In genomic region chr3:99854595-99854994, GRCm38 (mm10) we compare ENCODE assay signal across 21 mouse cellular contexts. TPM values are rescaled to one million over a fixed set of nuclear protein-coding genes. Genes with fewer than 3 reads are reported as not detected.
DNase-seq lines count a peak whose midpoint lies in the region; ATAC-seq and TF ChIP-seq lines count a peak whose summit lies in the region.
"Had no signal": no experiment of that assay in that cellular context is flagged by ENCODE, and none has a peak within 500 bp of the region (broad histone marks: within the 10 kb centered on the region; RNA-seq: fewer than 3 reads in every experiment).

No protein-coding gene starts in this region.

- no peak for ATAC-seq in intestine, postnatal 0 days
- ATAC-seq: forebrain, postnatal 0 days; hindbrain, embryonic 16.5 days; inflammation-experienced regulatory T-cells, adult 6 months had no signal

- H3K9me3 ChIP-seq in limb, embryonic 10.5 days (replicated peaks) = no peaks in the 10 kb centered on the region
- H3K9me3 ChIP-seq in intestine, postnatal 0 days (ENCODE audit: control insufficient read depth) = no peaks in the 10 kb centered on the region
- H3K9me3 ChIP-seq: embryonic facial prominence, embryonic 12.5 days; forebrain, embryonic 12.5 days; heart, embryonic 10.5 days; hindbrain, embryonic 12.5 days had no signal

- H3K4me3 ChIP-seq in limb, embryonic 10.5 days = no peak overlapping the region
- no peak overlapping the region for H3K4me3 ChIP-seq in myocyte
- no peak overlapping the region for H3K4me3 ChIP-seq in intestine, postnatal 0 days (ENCODE audit: low read depth, low read length)
- H3K4me3 ChIP-seq: embryonic facial prominence, embryonic 12.5 days; forebrain, embryonic 12.5 days; heart, embryonic 10.5 days; hindbrain, embryonic 12.5 days had no signal

- no peak overlapping the region for H3K9ac ChIP-seq in intestine, postnatal 0 days (ENCODE audit: low read depth, low read length)
- H3K9ac ChIP-seq: embryonic facial prominence, embryonic 12.5 days; forebrain, embryonic 12.5 days; forebrain, postnatal 0 days; hindbrain, embryonic 12.5 days had no signal

- TF ChIP-seq CTCF in brain, embryonic 14.5 days (IDR thresholded peaks at IDR 0.05; ENCODE audit: borderline replicate concordance, extremely low read depth, insufficient read depth, insufficient read length) = no peak
- TF ChIP-seq CTCF in intestine, postnatal 0 days (IDR thresholded peaks at IDR 0.05; ENCODE audit: low read depth) = no peak

- peak; percentile 4 for DNase-seq in embryo, embryonic 9.5 days (ENCODE audit: extremely low spot score)
- DNase-seq in embryo, embryonic 10.5 days (ENCODE audit: low spot score) = no peak
- peak; percentile 4 for DNase-seq in brain, embryonic 14.5 days (ENCODE audit: low read depth)
- DNase-seq in limb, embryonic 10.5 days (ENCODE audit: low spot score) = peak; percentile 39
- no peak for DNase-seq in cerebellum, postnatal 10 days
- DNase-seq: adrenal gland, postnatal 10 days; cerebellum, adult 18-20 months; cerebellum, adult 9-11 months; forebrain, postnatal 0 days; heart, adult 18-20 months; heart, postnatal 10 days; heart, postnatal 4 days had no signal

- no peak overlapping the region for H3ac ChIP-seq in myocyte (ENCODE audit: control insufficient read depth, insufficient read length)

- no peak for TF ChIP-seq POLR2A in brain, embryonic 14.5 days (IDR thresholded peaks at IDR 0.05; ENCODE audit: borderline replicate concordance, extremely low read depth, insufficient read depth, insufficient read length, poor library complexity, severe bottlenecking)
- TF ChIP-seq POLR2A in myocyte (IDR thresholded peaks at IDR 0.05; ENCODE audit: insufficient read length, low read depth) = no peak

- no peaks in the 10 kb centered on the region for H3K36me3 ChIP-seq in limb, embryonic 10.5 days
- no peaks in the 10 kb centered on the region for H3K36me3 ChIP-seq in myocyte (ENCODE audit: control insufficient read depth, insufficient read depth)
- H3K36me3 ChIP-seq in intestine, postnatal 0 days (ENCODE audit: control insufficient read depth, insufficient read depth) = no peaks in the 10 kb centered on the region
- H3K36me3 ChIP-seq: embryonic facial prominence, embryonic 12.5 days; forebrain, embryonic 12.5 days; heart, embryonic 10.5 days; hindbrain, embryonic 12.5 days had no signal

- no peak overlapping the region for H3K4me2 ChIP-seq in myocyte (ENCODE audit: low read depth)
- H3K4me2 ChIP-seq in intestine, postnatal 0 days (replicated peaks; ENCODE audit: low read depth) = no peak overlapping the region
- H3K4me2 ChIP-seq: embryonic facial prominence, embryonic 12.5 days; forebrain, embryonic 12.5 days; hindbrain, embryonic 12.5 days had no signal

- H3K79me2 ChIP-seq in myocyte (ENCODE audit: control insufficient read depth, insufficient read depth) = no peaks in the 10 kb centered on the region

- WGBS in limb, embryonic 10.5 days = 68% methylated on average over 3 of the region's 3 CpGs
- 86% methylated on average over 3 of the region's 3 CpGs for WGBS in intestine, postnatal 0 days

- no peaks in the 10 kb centered on the region for H3K27me3 ChIP-seq in limb, embryonic 10.5 days (ENCODE audit: low read depth, poor library complexity, severe bottlenecking)
- H3K27me3 ChIP-seq in myocyte (ENCODE audit: control insufficient read depth, insufficient read depth, insufficient read length) = no peaks in the 10 kb centered on the region
- no peaks in the 10 kb centered on the region for H3K27me3 ChIP-seq in intestine, postnatal 0 days (replicated peaks; ENCODE audit: control insufficient read depth, insufficient read depth, low read length)
- H3K27me3 ChIP-seq: embryonic facial prominence, embryonic 12.5 days; forebrain, embryonic 12.5 days; hindbrain, embryonic 12.5 days had no signal

- peak overlapping the region; percentile 61 for H3K27ac ChIP-seq in limb, embryonic 10.5 days
- H3K27ac ChIP-seq in intestine, postnatal 0 days (ENCODE audit: low read depth, low read length) = no peak overlapping the region
- H3K27ac ChIP-seq: embryonic facial prominence, embryonic 12.5 days; forebrain, embryonic 12.5 days; heart, embryonic 10.5 days; hindbrain, embryonic 12.5 days had no signal

- H3K4me1 ChIP-seq in limb, embryonic 10.5 days = peaks cover 41% of the 10 kb centered on the region
- H3K4me1 ChIP-seq in intestine, postnatal 0 days (replicated peaks; ENCODE audit: control insufficient read depth, insufficient read depth, low read length) = no peaks in the 10 kb centered on the region
- H3K4me1 ChIP-seq: embryonic facial prominence, embryonic 12.5 days; forebrain, embryonic 12.5 days; hindbrain, embryonic 12.5 days had no signal

TF ChIP-seq in myocyte, 11 proteins besides CTCF, POLR2A, EP300 and RAD21:
- TF ChIP-seq MYOG (IDR thresholded peaks at IDR 0.05; ENCODE audit: control insufficient read depth in 1 of 3, insufficient read depth in 1 of 3, insufficient read length in 2 of 3, low read depth in 2 of 3) = peak in 2 of 3 experiments; percentile 51 to 75
- peak in 2 of 3 experiments; percentile 19 to 20 for TF ChIP-seq MYOD1 (IDR thresholded peaks at IDR 0.05; ENCODE audit: control insufficient read depth in 1 of 3, insufficient read length in 2 of 3, low read depth in 2 of 3)
- peak; percentile 2 for TF ChIP-seq TCF12 (IDR thresholded peaks at IDR 0.05; ENCODE audit: insufficient read depth, poor library complexity, severe bottlenecking)
- TF ChIP-seq USF1 (IDR thresholded peaks at IDR 0.05; ENCODE audit: low read depth) = no peak
TF ChIP-seq in myocyte: peak in this region for 3.

RNA-seq across cellular contexts. Expression of gene Spag17, which starts 30.6 kb away (rescaled TPM):
- polyA plus RNA-seq in brain, embryonic 14.5 days (2012; rRNA removed) = 0.14 and 0.21 TPM in 2 replicates
- 0.49 and 1.2 TPM in 2 replicates for polyA plus RNA-seq in limb, embryonic 10.5 days (2016; fragmentation: Nextera tagmentation; extraction: Ambion mirVana)
- not detected for polyA plus RNA-seq in myocyte (2012; fragmentation: generic; extraction: Trizol)
- polyA plus RNA-seq in intestine, postnatal 0 days (2015; fragmentation: Nextera tagmentation; extraction: Ambion mirVana) = 0.13 TPM in 1 of 2 replicates, not detected in the other
- polyA plus RNA-seq: C2C12; inflammation-experienced regulatory T-cells, adult 6 months had no signal

Comparison
In these comparisons a context has a peak if more than half of its experiments do, and no peak if none do; other contexts are left out.
1. DNase-seq: peak in embryo, embryonic 9.5 days (single experiment), brain, embryonic 14.5 days (single experiment) and limb, embryonic 10.5 days (single experiment); none in embryo, embryonic 10.5 days (single experiment) and cerebellum, postnatal 10 days (0 of 2).